Mouse (Mus musculus) G1E (cell line): ENCODE measurements at regions not wholly inside any gene's neighbourhood (a gene's known extent, or its start where the extent isn't known, plus 50 kb on each side); places are given as distances from the start of the nearest gene placed in this dataset.

Experiments
- ATAC-seq: 2 replicates; pipeline ENCODE4 v1.8.0; 2016; ENCODE audit warnings: mild to moderate bottlenecking; ENCODE audit not compliant: insufficient number of reproducible peaks, poor library complexity, low FRiP score, severe bottlenecking; ENCODE audit errors: extremely low read depth
- DNase-seq: peaks from one replicate; pipeline ENCODE4 v3.0.0; 2012; ENCODE audit warnings: low spot score
- H3K27me3 ChIP-seq: 2 replicates; pipeline ENCODE4 v1.6.1; 2012; ENCODE audit warnings: mild to moderate bottlenecking, low read length, inconsistent platforms; ENCODE audit not compliant: insufficient read depth
- H3K36me3 ChIP-seq: replicated peaks from 2 replicates; pipeline ENCODE3; 2012; ENCODE audit warnings: mild to moderate bottlenecking, inconsistent platforms
- H3K4me1 ChIP-seq: 2 replicates; pipeline ENCODE4 v1.6.1; 2012; ENCODE audit warnings: low read depth, low read length, inconsistent platforms, mixed read lengths; ENCODE audit not compliant: insufficient read depth
- H3K4me3 ChIP-seq: 2 replicates; pipeline ENCODE4 v1.5.1; 2012; ENCODE audit warnings: low read depth, mild to moderate bottlenecking, inconsistent platforms, low read length, moderate library complexity, mixed read lengths
- H3K9me3 ChIP-seq: replicated peaks from 2 replicates; pipeline ENCODE4 v1.6.1; 2012; ENCODE audit warnings: inconsistent platforms
- CTCF ChIP-seq: IDR thresholded peaks from 2 replicates; pipeline ENCODE4 v1.5.1; 2012; ENCODE audit warnings: low read depth, low read length, inconsistent platforms, mixed read lengths
- GATA1 ChIP-seq: IDR thresholded peaks from 2 replicates; pipeline ENCODE4 v1.6.1; 2012; ENCODE audit warnings: borderline replicate concordance, low read length, inconsistent platforms, mixed read lengths
- GATA2 ChIP-seq: IDR thresholded peaks from 2 replicates; pipeline ENCODE4 v1.6.1; 2012; ENCODE audit warnings: low read depth, low read length, inconsistent platforms, borderline replicate concordance
- POLR2AphosphoS5 ChIP-seq: IDR thresholded peaks from 2 replicates; pipeline ENCODE4 v1.6.1; 2012; ENCODE audit warnings: low read depth, low read length, inconsistent platforms; ENCODE audit not compliant: insufficient replicate concordance
- TAL1 ChIP-seq: conservative IDR thresholded peaks from 2 replicates; pipeline ENCODE4 v1.6.1; 2012; ENCODE audit warnings: low read depth, low read length, inconsistent platforms, mixed read lengths

- ATAC-seq (no peak), DNase-seq (no peak)
- Histone ChIP-seq H3K9me3 (no peaks in the 10 kb centered on the region), H3K4me1 (no peaks in the 10 kb centered on the region), H3K27me3 (no peaks in the 10 kb centered on the region), H3K36me3 (no peaks in the 10 kb centered on the region), H3K4me3 (no peak overlapping the region)
- TF ChIP-seq GATA2 (no peak), CTCF (no peak), TAL1 (no peak), GATA1 (no peak), POLR2AphosphoS5 (no peak)
Measured at GRCm38 (mm10) chr7:83235659-83236058, 349.1 kb upstream of the Tmc3 start.

GRCm38 (mm10) chr7:83237336-83237735 lies 347.4 kb upstream of the Tmc3 start:
- H3K9me3 ChIP-seq, result no peaks in the 10 kb centered on the region
- TF ChIP-seq GATA2, result no peak
- TF ChIP-seq CTCF, result no peak
- no peaks in the 10 kb centered on the region for H3K27me3 ChIP-seq
- no peak for DNase-seq
- H3K4me3 ChIP-seq, result no peak overlapping the region
- ATAC-seq, result no peak
- H3K4me1 ChIP-seq, result no peaks in the 10 kb centered on the region
- H3K36me3 ChIP-seq, result no peaks in the 10 kb centered on the region

- H3K9me3 ChIP-seq, result no peaks in the 10 kb centered on the region
- DNase-seq, result no peak
- H3K36me3 ChIP-seq, result no peaks in the 10 kb centered on the region
- no peaks in the 10 kb centered on the region for H3K4me1 ChIP-seq
- H3K27me3 ChIP-seq, result no peaks in the 10 kb centered on the region
- no peak overlapping the region for H3K4me3 ChIP-seq
- TF ChIP-seq POLR2AphosphoS5 (no peak), GATA1 (no peak)
- no peak for ATAC-seq
Measured at GRCm38 (mm10) chr7:83238091-83238490, 346.6 kb upstream of the Tmc3 start.

GRCm38 (mm10) chr7:83242233-83242632 lies 342.5 kb upstream of the Tmc3 start:
- no peak for ATAC-seq
- Histone ChIP-seq H3K27me3 (no peaks in the 10 kb centered on the region; the same call in 1 of the 2 replicates), H3K36me3 (no peaks in the 10 kb centered on the region), H3K4me3 (no peak overlapping the region), H3K9me3 (no peaks in the 10 kb centered on the region), H3K4me1 (no peaks in the 10 kb centered on the region)
- DNase-seq, result no peak
- TF ChIP-seq POLR2AphosphoS5, result no peak
- no peak for TF ChIP-seq TAL1
- TF ChIP-seq GATA1, result no peak
- no peak for TF ChIP-seq GATA2
- TF ChIP-seq CTCF, result no peak

GRCm38 (mm10) chr7:83245867-83246266 lies 338.9 kb upstream of the Tmc3 start:
- Histone ChIP-seq H3K9me3 (no peaks in the 10 kb centered on the region), H3K36me3 (no peaks in the 10 kb centered on the region), H3K27me3 (no peaks in the 10 kb centered on the region; the same call in 1 of the 2 replicates), H3K4me1 (no peaks in the 10 kb centered on the region), H3K4me3 (no peak overlapping the region)
- no peak for ATAC-seq
- TF ChIP-seq GATA2, result no peak
- TF ChIP-seq CTCF, result no peak
- TF ChIP-seq GATA1, result no peak
- no peak for TF ChIP-seq POLR2AphosphoS5
- TF ChIP-seq TAL1, result no peak
- no peak for DNase-seq

GRCm38 (mm10) chr7:83251995-83252563 lies 332.6 kb upstream of the Tmc3 start:
- Histone ChIP-seq H3K36me3 (no peaks in the 10 kb centered on the region), H3K4me3 (no peak overlapping the region), H3K27me3 (no peaks in the 10 kb centered on the region), H3K9me3 (no peaks in the 10 kb centered on the region), H3K4me1 (no peaks in the 10 kb centered on the region)
- ATAC-seq (no peak), DNase-seq (no peak)
- no peak for TF ChIP-seq GATA2
- no peak for TF ChIP-seq TAL1
- no peak for TF ChIP-seq CTCF
- TF ChIP-seq POLR2AphosphoS5, result no peak
- TF ChIP-seq GATA1, result no peak

- DNase-seq (no peak), ATAC-seq (no peak)
- no peaks in the 10 kb centered on the region for H3K36me3 ChIP-seq
- TF ChIP-seq TAL1 (no peak), GATA1 (no peak), GATA2 (no peak), CTCF (no peak), POLR2AphosphoS5 (no peak)
- no peaks in the 10 kb centered on the region for H3K9me3 ChIP-seq
- H3K4me1 ChIP-seq, result no peaks in the 10 kb centered on the region
- no peak overlapping the region for H3K4me3 ChIP-seq
- no peaks in the 10 kb centered on the region for H3K27me3 ChIP-seq
Measured at GRCm38 (mm10) chr7:83253001-83253400, 331.7 kb upstream of the Tmc3 start.
